Mouse (Mus musculus) liver, adult 2 months (tissue): ENCODE measurements around the gene Pnpla1. TPM values are rescaled to one million over a fixed set of nuclear protein-coding genes. Genes with fewer than 3 reads are reported as not detected.

ENCODE experiments used
- DNase-seq: peaks from one replicate; pipeline ENCODE4 v3.0.0-alpha.2; 2011; ENCODE audit warnings: low read depth, low spot score; ENCODE audit errors: extremely low read depth
- H3K27ac ChIP-seq: fragments of 200-500 bp; replicated peaks from 2 replicates; pipeline ENCODE4 v1.5.1; 2012; ENCODE audit warnings: low read depth, mild to moderate bottlenecking, control low read depth, inconsistent platforms, low read length; ENCODE audit not compliant: insufficient read depth
- H3K27me3 ChIP-seq: fragments of 200-500 bp; 2 replicates; pipeline ENCODE4 v1.6.1; 2012; ENCODE audit warnings: mild to moderate bottlenecking, moderate library complexity, low read length, inconsistent platforms; ENCODE audit not compliant: control insufficient read depth, insufficient read depth
- H3K36me3 ChIP-seq: fragments of 200-500 bp; 2 replicates; pipeline ENCODE4 v1.6.1; 2012; ENCODE audit warnings: low read length, inconsistent platforms; ENCODE audit not compliant: control insufficient read depth, insufficient read depth
- H3K4me1 ChIP-seq: fragments of 200-500 bp; 2 replicates; pipeline ENCODE4 v1.6.1; 2011; ENCODE audit warnings: low read length; ENCODE audit not compliant: control insufficient read depth, insufficient read depth
- H3K4me3 ChIP-seq: fragments of 200-500 bp; 2 replicates; pipeline ENCODE4 v1.5.1; 2011; ENCODE audit warnings: low read depth, mild to moderate bottlenecking, control low read depth, low read length, moderate library complexity; ENCODE audit not compliant: insufficient read depth
- H3K79me2 ChIP-seq: fragments of 200-500 bp; 2 replicates; pipeline ENCODE4 v1.6.1; 2012; ENCODE audit warnings: inconsistent platforms, mild to moderate bottlenecking, low read length, moderate library complexity; ENCODE audit not compliant: control insufficient read depth, insufficient read depth
- H3K9ac ChIP-seq: fragments of 200-500 bp; 2 replicates; pipeline ENCODE4 v1.6.1; 2012; ENCODE audit warnings: low read depth, mild to moderate bottlenecking, control low read depth, inconsistent platforms, low read length
- CTCF ChIP-seq: fragments of 200-500 bp; IDR thresholded peaks from 2 replicates; pipeline ENCODE4 v1.5.1; 2011; ENCODE audit warnings: low read depth, low read length, control low read depth
- POLR2A ChIP-seq: fragments of 200-500 bp; IDR thresholded peaks from 2 replicates; pipeline ENCODE4 v1.6.1; 2011; ENCODE audit warnings: low read length, control low read depth; ENCODE audit not compliant: insufficient read depth; ENCODE audit errors: extremely low read depth
- WGBS: fragments of 180-500 bp; shearing (Covaris S2); methylation state at CpG from one replicate; pipeline ENCODE4 v1.1.7; 2018; 5-methylcytosine and 5-hydroxymethylcytosine counted together
- polyA plus RNA-seq: library from polyadenylated mRNA; depleted of rRNA; stranded (reverse); fragments of >200 nt; gene quantifications from 2 replicates; pipeline ENCODE4 v1.2.3, GENCODE M21; 2012
- total RNA-seq: library from RNA; depleted of rRNA; stranded (reverse); fragments of >200 nt; gene quantifications from 2 replicates; pipeline ENCODE4 v1.2.3, GENCODE M21; 2014

Gene Pnpla1
- total and polyA plus RNA-seq, 2 experiments = not detected

DNA sequence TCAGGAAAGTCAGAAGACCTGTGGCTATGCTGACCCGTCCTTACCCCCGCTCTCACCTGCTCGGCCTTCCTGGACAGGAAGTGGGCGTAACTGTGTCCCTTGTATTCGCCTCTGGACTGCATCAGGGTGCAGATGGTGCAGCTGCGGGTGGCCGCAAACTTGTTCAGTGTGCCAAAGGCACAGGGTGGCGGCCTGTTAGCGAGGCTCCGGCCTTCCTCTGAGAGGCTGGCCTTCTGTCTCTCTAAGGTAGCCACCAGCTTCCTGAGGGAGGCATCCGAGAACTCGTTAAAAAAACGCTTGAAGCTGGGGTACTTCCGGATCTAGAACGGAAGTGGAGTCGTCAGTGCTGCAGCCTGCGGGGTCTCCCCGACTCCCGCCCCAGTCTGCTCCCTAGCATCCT lies 41.2 kb downstream of the Pnpla1 start:
- H3K4me3 ChIP-seq = no peak overlapping the region
- H3K4me1 ChIP-seq = peaks cover 3% of the 10 kb centered on the region; the same call in 1 of the 2 replicates
- no peaks in the 10 kb centered on the region for H3K27me3 ChIP-seq
- 84% methylated on average over 19 of the region's 19 CpGs for WGBS
- TF ChIP-seq CTCF = no peak
- TF ChIP-seq POLR2A = no peak
- no peak for DNase-seq
- no peaks in the 10 kb centered on the region for H3K79me2 ChIP-seq
- no peak overlapping the region for H3K9ac ChIP-seq
- no peak overlapping the region for H3K27ac ChIP-seq
- no peaks in the 10 kb centered on the region for H3K36me3 ChIP-seq

- Histone ChIP-seq H3K79me2 (no peaks in the 10 kb centered on the region), H3K27me3 (no peaks in the 10 kb centered on the region), H3K27ac (no peak overlapping the region), H3K4me3 (no peak overlapping the region), H3K9ac (no peak overlapping the region), H3K36me3 (no peaks in the 10 kb centered on the region), H3K4me1 (peaks cover 3% of the 10 kb centered on the region; the same call in 1 of the 2 replicates)
- TF ChIP-seq CTCF (peak; percentile 38), POLR2A (no peak)
- 89% methylated on average over 4 of the region's 4 CpGs for WGBS
- no peak for DNase-seq
Observed at GRCm38 (mm10) chr17:28901559-28901958, 43.3 kb downstream of the Pnpla1 start.

GRCm38 (mm10) chr17:28904546-28905376 lies 46.5 kb downstream of the Pnpla1 start:
- Histone ChIP-seq H3K4me1 (0 out of 2 replicates have a peak, but pooled peaks cover under 1% of the 10 kb centered on the region), H3K27ac (no peak overlapping the region), H3K27me3 (no peaks in the 10 kb centered on the region), H3K79me2 (no peaks in the 10 kb centered on the region), H3K9ac (no peak overlapping the region), H3K4me3 (no peak overlapping the region), H3K36me3 (no peaks in the 10 kb centered on the region)
- peak; percentile 19 for DNase-seq
- peak; percentile 91 for TF ChIP-seq CTCF
- no peak for TF ChIP-seq POLR2A
- 37% methylated on average over 23 of the region's 23 CpGs for WGBS

DNA sequence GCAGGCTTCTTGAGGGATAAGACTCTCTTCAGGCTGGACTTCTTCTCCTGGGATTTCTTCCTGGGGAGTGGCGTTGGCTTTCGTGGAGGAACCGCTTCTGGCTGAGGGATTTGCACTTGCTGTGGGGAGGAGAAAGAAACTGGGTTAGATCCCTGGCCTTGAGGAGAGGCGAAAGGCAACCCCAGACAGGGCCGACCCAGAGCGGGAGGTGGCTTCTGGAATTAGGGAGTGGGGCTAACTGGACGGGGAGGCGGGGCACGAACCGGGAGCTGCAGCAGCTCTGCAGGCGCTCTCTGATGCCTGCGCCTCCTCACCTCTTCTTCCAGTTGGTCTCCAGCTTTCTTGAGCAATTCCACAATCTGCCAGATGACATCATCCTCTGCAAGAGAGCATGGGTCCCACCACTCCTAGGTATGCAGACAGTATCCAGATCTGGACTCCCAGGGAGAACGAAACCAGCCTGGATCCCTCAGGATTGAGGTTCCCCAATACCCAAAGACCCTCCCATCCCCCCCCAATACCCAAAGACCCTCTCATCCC lies 47.2 kb downstream of the Pnpla1 start:
- Histone ChIP-seq H3K27ac (no peak overlapping the region), H3K27me3 (no peaks in the 10 kb centered on the region), H3K4me1 (0 out of 2 replicates have a peak, but pooled peaks cover 3% of the 10 kb centered on the region), H3K4me3 (no peak overlapping the region), H3K36me3 (no peaks in the 10 kb centered on the region), H3K79me2 (no peaks in the 10 kb centered on the region), H3K9ac (no peak overlapping the region)
- DNase-seq = no peak
- TF ChIP-seq POLR2A = no peak
- TF ChIP-seq CTCF = no peak
- 93% methylated on average over 13 of the region's 13 CpGs for WGBS

- 72% methylated on average over 7 of the region's 7 CpGs for WGBS
- no peaks in the 10 kb centered on the region for H3K79me2 ChIP-seq
- H3K27me3 ChIP-seq = no peaks in the 10 kb centered on the region
Observed at GRCm38 (mm10) chr17:28907959-28908358, 49.7 kb downstream of the Pnpla1 start.

More at GRCm38 (mm10) chr17:28907959-28908358, 49.7 kb downstream of the Pnpla1 start:
- H3K9ac ChIP-seq = no peak overlapping the region
- TF ChIP-seq CTCF (no peak), POLR2A (no peak)
- H3K36me3 ChIP-seq = no peaks in the 10 kb centered on the region
- DNase-seq = no peak
- H3K4me1 ChIP-seq = peaks cover 6% of the 10 kb centered on the region
- H3K27ac ChIP-seq = no peak overlapping the region
- no peak overlapping the region for H3K4me3 ChIP-seq
